Mouse (Mus musculus) layer of hippocampus, postnatal 14 days (tissue): ENCODE results near the gene Krt34. TPM values are rescaled to one million over a fixed set of nuclear protein-coding genes. Genes with fewer than 3 reads are reported as not detected.

Experiments
- DNase-seq, 2 experiments: peaks; one replicate each; pipeline ENCODE4 v3.0.0; 2021 to 2022; ENCODE audit warnings: low spot score in 2 of 2, mixed read lengths in 1 of 2
- long read RNA-seq, 2 experiments: library from polyadenylated mRNA; stranded (forward); transcript quantifications; one replicate each; pipeline ENCODE4 v2.0.0; 2021
- total RNA-seq, 2 experiments: library from RNA; stranded (reverse); gene quantifications; 2 replicates each; pipeline ENCODE4 v1.2.3; 2021

Gene Krt34
- not detected for total RNA-seq
- long read RNA-seq, experiment 1, result 0 reads
- long read RNA-seq, experiment 2, result 0 reads

GRCm38 (mm10) chr11:100041454-100041853 lies at the start of gene Krt34:
Gene Krt34, minus strand, starts transcription at chr11:100041554.
- no peak for DNase-seq

DNA sequence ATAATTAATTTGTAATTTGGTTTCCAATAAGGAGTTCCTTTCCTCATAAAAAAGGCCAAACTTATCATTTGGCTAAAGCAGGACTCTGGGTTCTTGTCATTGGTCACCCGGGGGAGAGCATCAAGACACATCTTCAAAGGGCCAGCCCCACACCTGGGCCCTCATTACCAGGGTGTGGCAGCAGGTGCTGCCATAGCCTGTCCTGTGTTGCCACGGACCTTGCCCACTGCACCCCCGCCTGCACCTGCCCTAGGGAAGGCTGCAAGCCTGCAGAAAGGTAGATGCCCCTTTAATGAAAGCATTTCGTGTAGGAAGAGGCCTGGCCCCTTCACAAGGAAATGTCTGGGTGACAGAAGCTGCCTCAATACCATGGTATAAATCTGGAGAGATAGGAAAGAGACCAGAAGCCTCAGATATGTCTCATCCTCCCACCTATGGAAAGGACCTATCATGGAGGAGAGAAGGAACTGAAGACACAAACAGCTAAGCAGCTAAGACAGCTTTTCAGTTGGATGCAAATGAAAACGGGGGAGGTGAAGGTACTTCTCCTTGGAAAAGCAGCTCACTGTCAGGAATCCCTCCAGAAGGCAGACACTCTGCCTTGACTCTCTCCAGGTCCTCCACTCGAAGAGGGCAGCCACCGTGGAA lies 47.1 kb upstream of the Krt34 start:
- no peak for DNase-seq

GRCm38 (mm10) chr11:100087861-100088260 lies 46.5 kb upstream of the Krt34 start, which contains the start of gene Krt32:
Gene Krt32, minus strand, starts transcription at chr11:100088226.
- no peak for DNase-seq

DNA sequence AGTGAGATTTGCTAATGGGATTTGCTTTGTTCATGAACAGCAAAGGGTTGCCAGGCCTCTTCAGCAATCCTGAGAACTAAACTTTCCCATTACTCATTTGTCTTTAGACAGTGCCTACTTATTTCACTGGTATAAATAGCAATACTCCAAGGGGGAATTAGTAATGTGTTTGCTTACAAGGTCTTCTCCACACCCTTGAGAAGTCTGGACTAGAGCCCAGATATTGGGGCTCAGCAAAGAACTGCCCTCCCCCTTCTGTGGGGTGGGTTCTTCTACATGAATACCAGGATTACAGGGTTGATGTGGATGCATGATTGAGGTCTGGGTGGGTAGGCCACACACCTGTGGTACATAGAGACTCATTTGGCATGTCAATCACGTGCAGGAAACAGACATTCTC lies 32.5 kb upstream of the Krt34 start:
- no peak for DNase-seq

- no peak for DNase-seq
These were observed 26.1 kb upstream of the Krt34 start for GRCm38 (mm10) chr11:100067293-100068036.

DNA sequence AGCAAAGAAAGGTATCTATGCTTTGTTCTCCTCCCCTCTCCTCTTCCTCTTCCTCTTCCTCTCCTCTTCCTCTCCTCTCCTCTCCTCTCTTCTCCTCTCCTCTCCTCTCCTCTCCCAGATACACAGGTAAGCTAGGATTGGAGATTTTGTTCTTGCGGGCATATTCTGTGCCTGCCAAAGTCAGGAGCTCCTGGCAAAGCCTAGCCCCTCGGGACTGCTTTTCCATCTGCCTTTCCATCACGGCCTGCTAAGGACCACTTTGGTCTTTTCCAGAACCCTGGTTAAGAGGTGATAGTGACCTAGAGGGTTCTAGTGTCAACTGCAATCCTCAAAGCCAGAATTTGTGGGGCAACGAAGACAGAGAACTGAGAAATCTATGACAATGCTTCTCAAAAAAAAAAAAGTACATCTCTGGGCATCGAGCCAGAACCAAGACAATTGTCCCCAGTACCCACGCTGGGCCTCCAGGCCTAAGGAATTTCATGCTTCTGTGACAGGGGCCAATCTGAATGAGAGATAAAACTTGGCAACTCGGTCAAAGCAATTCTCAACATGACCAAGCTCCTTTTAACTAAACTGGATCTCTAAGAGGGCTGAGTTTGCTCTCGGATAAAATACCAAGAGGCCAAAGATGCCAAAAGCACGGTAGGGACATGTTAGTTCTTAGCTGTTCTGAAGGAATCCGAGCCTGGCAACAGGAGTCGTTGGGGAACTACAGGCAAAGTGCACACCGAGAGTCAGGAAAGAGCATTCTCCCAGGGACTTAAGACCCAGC lies 25.1 kb upstream of the Krt34 start:
- DNase-seq, result no peak

DNA sequence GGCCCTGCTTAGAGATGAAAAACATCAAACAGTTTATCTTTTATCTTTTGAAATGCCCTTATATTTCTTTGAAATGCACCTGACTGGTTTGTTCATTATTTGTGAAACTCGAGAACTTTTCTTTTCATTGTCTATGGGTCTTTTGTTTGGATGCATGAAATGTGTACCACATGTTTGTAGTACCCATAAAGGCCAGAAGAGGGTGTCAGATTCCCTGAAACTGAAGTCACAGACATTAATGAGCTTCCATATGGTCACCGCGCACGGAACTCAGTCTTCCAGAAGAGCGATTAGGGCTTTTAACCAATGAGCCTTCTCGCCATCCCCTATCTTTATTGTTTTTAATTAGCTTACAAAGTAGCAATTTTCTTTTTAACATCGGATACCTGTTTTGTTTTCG lies 17.5 kb upstream of the Krt34 start:
- DNase-seq, result no peak

GRCm38 (mm10) chr11:100055686-100056655 lies 14.6 kb upstream of the Krt34 start:
- DNase-seq, result no peak

DNA sequence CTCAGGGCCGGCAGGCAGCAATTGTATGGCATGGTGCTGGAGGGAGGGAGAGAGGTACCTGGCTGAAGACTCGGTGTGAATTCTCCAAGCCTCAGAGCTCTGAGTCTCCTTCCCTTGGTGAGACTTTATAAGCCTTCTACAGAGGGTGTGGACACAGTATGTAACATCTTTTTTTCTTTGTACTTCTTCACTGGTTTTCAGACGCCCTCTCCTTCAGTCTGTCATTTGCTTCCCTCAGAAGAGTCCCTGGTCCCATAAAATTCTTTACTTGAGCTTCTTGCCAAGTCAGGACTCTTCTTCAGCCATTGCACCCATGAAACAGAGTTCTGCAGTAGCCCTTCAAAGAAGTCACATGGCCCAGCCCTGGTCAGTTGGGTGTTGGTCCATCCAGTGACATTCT lies 9.1 kb upstream of the Krt34 start, which contains the start of gene Krt31:
Gene Krt31, minus strand, starts transcription at position 101 of the 400 bp plus-strand sequence.
- no peak for DNase-seq

DNA sequence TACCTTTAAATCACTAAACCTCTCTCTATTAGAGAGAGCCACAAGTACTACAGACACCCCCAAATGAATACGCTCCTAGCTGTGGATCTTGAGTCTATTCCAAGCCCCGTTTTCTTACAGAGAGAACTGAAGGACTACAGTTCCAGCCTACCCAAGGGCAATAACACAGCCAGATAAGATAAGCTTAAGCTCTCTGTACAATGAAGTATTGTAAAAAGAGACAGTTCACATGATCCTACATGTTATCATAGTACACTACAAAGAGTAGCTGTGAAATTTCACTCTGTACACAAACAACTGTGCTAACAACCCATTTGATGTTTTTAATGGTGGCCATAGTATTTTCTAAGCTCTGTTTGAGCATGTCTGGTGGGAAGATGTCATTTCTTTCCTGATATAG lies 5.8 kb upstream of the Krt34 start:
- no peak for DNase-seq

DNA sequence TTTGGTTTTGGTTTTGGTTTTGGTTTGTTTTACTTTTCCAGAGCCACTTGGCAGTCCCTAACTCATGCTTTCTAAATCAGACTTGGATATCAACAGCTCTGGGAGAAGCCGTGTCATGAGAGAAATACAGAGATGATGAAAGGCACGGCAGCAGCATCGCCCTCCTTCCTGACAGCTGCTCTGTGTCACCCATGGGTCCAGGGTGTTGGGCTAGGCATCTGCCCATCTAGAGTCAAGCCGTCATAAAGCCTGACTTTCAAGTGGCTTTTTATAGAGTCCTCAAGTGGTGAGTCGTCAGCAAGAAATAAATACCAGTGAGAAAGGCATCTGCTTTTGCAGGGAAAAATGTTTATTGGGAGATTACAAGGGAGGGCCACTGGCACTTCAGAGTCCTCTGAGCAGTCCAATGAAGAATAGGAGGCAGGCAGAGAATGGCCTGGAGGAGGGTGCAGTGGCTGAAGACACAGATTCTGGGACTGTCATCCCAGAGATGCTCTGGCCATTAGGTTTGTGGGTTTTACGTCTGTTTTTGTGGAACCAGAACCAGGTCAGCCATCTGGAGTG lies 5.0 kb upstream of the Krt34 start:
- no peak for DNase-seq

DNA sequence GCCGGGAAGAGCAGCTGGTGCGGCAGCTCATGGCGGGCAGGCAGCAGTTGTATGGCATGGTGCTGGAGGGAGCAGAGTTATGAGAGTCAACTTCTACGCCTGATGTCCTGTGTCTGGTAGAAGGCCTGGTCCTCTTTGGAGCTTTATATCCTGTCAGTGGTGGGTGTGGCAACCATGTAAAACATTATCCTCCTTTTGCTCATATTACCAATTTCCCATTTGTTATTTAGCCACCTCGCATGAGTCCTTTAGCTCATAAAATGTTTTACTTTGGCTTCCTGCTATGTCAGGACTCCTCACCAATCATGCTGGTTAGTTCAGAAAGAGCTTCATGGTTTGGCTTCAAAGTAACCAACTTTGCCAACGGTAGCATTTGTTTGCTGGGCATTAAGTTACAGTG lies 11.6 kb downstream of the Krt34 start, which contains the start of gene Krt33b:
Gene Krt33b, minus strand, starts transcription at position 101 of the 400 bp plus-strand sequence.
- no peak for DNase-seq

GRCm38 (mm10) chr11:100021438-100021837 lies 19.9 kb downstream of the Krt34 start:
- no peak for DNase-seq

GRCm38 (mm10) chr11:100019466-100019865 lies 21.9 kb downstream of the Krt34 start:
- DNase-seq, result no peak

- no peak for DNase-seq
These were observed 25.2 kb downstream of the Krt34 start, which contains the start of gene Krt33a for GRCm38 (mm10) chr11:100016112-100016511. Gene Krt33a, minus strand, starts transcription at chr11:100016212.

- no peak for DNase-seq
These were observed 27.6 kb downstream of the Krt34 start for GRCm38 (mm10) chr11:100013691-100014171.

DNA sequence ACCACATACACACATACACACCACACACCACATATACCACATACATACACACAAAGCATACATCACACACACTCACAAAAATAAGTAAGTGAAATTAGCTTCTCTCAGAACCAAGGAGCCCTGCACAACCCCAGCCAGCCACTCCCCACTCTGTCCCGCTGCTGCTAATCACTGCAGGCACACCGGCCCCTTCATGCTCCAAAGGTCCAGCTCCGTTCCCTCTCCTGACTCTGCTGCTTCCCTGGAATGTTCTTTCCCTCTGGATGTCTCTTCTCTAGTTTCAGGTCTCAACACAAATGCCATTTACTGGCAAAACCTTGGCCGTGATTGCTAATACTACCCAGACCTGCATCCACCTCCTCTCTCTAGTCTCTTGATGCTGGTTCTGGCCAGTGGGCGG lies 30.7 kb downstream of the Krt34 start:
- DNase-seq, result no peak

DNA sequence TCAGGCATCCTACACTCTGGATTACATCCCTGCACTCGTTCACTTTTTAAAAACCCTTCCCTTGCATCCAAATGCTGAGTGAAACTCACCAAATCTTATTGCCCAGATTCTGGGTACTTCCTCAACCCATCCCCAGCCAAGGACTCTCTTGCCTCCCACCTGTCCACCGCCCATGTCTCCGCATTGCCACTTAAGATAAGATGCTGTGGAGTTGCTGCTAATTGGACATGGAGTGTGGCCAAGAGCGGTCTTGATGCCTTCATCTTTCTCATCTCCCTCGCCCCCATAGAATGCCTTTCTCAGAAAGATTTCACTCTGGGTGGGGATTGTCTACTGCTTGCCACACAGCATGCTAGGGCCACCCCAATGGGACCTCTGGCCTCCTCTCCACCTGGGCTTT lies 33.0 kb downstream of the Krt34 start:
- DNase-seq, result no peak

- DNase-seq, result no peak
These were observed 34.7 kb downstream of the Krt34 start for GRCm38 (mm10) chr11:100006624-100007023.

DNA sequence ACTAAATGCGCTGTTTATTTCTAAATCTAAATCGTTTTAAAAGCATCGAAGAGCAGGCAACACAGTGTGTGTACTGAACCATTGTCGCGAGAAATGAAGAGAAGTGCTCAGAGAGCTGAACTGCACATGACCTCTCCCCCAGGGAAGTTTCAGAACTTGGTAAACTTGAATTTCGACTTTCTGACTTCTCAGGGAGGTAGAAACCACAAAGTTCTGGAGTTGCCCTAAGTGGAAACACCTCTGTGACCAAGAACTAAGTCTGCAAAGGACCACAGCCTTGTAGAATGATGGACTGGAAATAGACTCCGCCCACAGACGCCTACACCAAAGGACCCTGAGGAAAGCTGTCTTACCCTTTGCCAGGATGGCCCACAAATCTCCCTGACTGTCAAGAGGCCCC lies 35.4 kb downstream of the Krt34 start:
- no peak for DNase-seq
